Mouse (Mus musculus): ENCODE results near the gene Fcor.

Gene Fcor

GRCm38 (mm10) chr8:3671980-3672491, at the start of gene Fcor:
Gene Fcor, minus strand, starts transcription at chr8:3672362.
- peak; percentile 92 for DNase-seq

- DNase-seq = no peak
These were observed 48.9 kb upstream of the Fcor start for GRCm38 (mm10) chr8:3721041-3721440.

GRCm38 (mm10) chr8:3720551-3720950, 48.4 kb upstream of the Fcor start, which contains the start of gene Clec4g:
Gene Clec4g, minus strand, starts transcription at chr8:3720651.
- no peak for DNase-seq

DNA sequence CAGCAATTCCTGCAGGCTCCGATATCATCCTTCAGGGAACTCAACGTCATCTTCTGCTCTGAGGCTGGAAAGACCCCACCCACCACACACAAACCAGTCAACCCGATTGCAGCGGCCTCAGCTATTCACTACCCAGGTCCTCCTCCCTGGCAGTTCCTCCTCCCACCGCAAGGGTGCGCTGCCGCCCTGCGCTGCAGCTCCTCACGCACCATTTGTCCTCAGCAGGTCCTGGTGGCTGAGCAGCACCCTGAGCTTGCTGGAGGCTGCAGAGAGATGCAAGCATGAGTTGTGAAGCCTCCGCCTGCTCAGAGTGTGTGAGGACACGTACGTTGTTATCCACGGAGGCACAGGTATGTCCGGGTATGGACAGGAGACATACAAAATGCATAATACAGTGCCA, 46.4 kb upstream of the Fcor start:
- DNase-seq = peak; percentile 83

GRCm38 (mm10) chr8:3717321-3717954, 45.3 kb upstream of the Fcor start:
- no peak for DNase-seq

GRCm38 (mm10) chr8:3711646-3712045, 39.5 kb upstream of the Fcor start:
- peak; percentile 13 for DNase-seq

DNA sequence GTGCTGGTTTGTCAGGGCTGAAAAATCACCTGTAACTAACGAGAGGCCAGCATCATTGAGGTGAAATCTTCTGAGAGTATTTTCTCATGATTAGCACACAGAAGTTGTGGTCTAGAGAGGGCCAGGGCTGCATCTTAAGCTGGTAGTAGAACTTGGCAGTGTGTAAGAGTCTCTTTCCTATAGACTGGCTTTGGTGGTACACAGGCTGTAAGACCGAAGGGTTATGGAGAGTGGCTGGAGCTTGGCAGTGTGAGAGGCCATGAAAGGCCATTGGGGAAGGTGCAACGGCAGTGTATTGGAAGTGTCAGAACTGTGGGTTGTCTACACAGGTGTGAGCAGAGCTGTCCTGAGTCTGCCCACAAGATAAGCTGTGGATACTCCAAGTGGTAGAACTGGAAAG, 38.1 kb upstream of the Fcor start:
- no peak for DNase-seq

- DNase-seq = no peak
These were observed 35.4 kb upstream of the Fcor start for GRCm38 (mm10) chr8:3707611-3708010.

DNA sequence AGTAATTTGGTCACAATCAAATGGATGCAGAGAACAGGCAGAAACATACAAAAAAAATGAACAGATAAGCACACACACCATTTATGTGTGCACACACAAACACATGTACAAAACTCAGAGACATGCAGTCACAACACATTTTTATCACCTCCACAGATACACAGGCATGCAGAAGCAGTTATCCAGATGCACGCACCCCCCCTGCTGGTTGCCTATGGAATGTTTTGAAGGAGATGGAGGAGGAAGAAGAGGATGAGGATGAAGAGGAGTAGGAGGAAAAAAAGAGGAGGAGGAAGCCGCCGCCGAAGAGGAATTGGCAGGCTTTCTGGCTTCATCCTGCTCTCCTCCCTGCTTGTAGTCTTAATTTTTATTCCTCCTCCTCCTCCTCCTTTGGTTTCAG, 33.5 kb upstream of the Fcor start:
- DNase-seq = peak; percentile 32

- DNase-seq = no peak
These were observed 29.3 kb upstream of the Fcor start for GRCm38 (mm10) chr8:3701491-3701890.

- no peak for DNase-seq
These were observed 22.0 kb upstream of the Fcor start, which contains the start of gene Fcer2a for GRCm38 (mm10) chr8:3694121-3694520. Gene Fcer2a, minus strand, starts transcription at chr8:3694175.

DNA sequence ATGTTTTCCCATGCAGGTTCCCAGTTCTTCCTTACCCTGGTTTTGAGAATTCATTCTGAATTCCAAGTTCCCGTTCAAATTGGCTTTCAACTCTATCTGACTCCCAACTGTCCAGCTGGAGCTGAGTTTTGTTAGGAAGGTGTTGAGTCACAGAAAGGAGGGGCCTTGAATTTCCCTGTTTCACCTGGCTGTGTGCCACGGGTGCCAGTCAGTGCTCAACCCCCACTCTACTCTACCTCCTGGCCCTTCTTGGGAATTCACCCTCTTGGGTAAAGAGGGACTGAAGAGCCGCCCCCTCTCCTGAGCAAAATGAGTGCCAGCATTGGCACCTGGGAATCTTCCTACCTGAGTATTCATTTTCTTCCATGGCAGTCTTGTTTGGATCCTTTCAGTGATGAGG, 18.6 kb upstream of the Fcor start:
- no peak for DNase-seq

- DNase-seq = no peak
These were observed 15.4 kb upstream of the Fcor start for GRCm38 (mm10) chr8:3687537-3687936.

- no peak for DNase-seq
These were observed 13.3 kb upstream of the Fcor start for GRCm38 (mm10) chr8:3685422-3685821.

DNA sequence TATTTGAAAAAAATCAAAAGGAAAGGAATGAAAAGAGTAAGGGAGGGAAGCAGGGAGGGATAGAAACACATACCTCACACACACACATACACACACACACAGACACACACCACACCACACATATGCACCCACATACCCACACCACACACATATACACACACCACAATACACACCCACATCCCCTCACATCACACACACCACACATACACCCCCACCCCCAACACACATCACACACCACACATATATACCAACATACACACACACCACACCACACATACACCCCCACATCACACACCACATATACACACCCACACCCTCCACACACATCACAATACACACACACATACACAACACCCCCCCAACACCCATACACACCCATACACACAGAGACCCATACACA, 12.4 kb upstream of the Fcor start:
- no peak for DNase-seq

DNA sequence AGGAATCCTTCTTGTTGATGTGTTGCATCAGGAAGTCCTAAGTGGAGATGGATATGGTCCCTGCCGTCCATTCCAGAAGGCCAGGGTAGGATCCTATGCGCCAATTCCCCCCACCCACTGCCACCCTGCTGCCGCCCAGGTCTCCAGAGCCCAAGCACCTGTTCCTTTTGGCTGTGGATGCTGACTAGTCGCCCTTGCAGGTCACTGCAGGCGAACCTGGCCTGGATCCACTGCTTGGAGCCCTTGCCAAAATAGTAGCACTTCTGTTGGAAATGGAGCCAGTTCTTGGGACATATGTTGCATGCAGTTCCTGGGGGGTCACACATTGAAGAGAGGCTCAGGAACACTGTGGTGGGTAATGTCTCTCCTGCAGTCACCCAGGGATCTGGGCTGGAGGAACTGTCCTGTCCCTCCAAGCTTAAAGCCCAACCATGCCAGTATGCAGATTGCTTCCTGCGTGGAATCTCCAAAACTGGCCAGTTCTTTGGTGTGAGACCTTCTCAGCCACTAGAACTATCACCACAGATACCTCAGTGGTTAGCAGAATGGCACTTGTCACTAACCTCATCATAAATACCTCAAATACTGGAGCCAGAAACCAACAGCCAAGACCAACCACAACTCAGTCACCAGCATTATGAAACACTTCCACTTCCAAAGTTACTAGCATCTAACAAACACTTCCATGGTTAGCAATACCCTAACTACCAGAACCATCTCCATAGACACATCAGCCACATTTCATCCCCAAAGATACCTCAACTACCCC, 11.4 kb upstream of the Fcor start:
- DNase-seq = no peak

- no peak for DNase-seq
These were observed 10.3 kb upstream of the Fcor start for GRCm38 (mm10) chr8:3682435-3682834.

DNA sequence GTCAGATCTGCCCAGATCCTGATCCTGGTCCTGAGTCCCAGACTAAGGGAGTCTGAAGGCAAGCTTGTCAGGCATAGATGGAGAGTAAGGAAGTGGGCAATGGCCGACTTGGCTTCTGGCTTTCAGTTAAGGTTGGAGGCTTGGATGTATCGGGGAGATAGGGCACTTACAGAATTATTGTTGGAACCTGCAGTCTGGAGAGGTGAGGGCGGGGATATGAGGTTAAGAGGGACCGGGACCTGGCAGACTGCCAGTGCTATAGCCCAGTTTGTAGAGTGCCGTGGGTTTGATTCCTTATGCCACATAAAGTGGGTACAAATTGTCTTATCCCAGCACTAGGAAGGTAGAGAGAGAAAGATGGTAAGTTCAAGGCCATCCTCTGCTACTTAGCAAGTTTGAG, 7.5 kb upstream of the Fcor start:
- DNase-seq = no peak

GRCm38 (mm10) chr8:3679236-3679635, 7.1 kb upstream of the Fcor start:
- no peak for DNase-seq

GRCm38 (mm10) chr8:3678831-3679230, 6.7 kb upstream of the Fcor start:
- no peak for DNase-seq

GRCm38 (mm10) chr8:3676993-3677579, 4.9 kb upstream of the Fcor start:
- DNase-seq = no peak

DNA sequence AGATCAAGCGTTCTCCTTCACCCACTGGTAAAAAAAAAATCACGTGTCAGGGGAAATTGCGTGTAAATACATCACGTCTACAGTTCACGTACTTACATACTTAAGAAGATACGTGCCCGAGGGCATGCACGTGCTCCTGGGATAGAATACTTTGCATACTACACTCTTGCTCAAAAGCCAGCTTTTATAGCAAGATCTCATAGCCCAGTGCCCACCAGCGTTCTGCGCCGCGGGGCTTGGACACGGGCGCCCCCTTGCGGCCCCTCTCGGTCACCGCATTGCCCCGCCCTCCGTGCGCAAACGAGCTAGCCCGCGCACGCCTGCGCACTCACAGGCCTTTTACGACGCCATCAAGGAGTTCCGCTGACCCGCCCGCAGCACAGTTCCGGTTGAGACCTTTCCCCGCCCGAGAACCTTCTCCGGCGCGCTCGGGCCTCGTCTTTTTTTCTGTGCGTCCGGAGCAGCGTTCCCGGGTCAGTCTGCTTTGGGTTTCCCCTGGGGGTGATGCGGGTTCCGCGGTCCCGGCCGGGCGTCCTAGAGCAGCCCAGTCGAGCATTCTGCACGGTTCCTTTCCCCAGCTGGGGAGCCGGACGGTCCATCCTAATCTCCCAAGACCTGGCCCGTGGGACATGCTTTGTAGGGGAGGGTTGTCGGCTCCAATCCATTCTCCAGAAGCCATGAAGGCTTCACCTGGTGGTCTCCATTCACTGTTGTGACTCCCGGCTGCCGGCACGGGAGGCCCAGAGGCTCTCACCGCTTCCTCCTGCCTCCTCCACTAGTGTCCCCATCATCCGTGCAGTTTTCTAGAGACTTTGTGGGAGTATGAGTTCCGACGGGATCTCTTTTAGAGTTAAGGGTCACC, 4.2 kb upstream of the Fcor start, which contains the start of gene Trappc5:
Gene Trappc5 (plus strand): TSS at position 169 of the 862 bp plus-strand sequence.
- peak; percentile 95 for DNase-seq

GRCm38 (mm10) chr8:3674671-3675070, 2.5 kb upstream of the Fcor start:
- no peak for DNase-seq

Data from thymus, postnatal 14 days (tissue).